Mouse (Mus musculus): ENCODE results near the gene Jup.

The Jup gene

DNA sequence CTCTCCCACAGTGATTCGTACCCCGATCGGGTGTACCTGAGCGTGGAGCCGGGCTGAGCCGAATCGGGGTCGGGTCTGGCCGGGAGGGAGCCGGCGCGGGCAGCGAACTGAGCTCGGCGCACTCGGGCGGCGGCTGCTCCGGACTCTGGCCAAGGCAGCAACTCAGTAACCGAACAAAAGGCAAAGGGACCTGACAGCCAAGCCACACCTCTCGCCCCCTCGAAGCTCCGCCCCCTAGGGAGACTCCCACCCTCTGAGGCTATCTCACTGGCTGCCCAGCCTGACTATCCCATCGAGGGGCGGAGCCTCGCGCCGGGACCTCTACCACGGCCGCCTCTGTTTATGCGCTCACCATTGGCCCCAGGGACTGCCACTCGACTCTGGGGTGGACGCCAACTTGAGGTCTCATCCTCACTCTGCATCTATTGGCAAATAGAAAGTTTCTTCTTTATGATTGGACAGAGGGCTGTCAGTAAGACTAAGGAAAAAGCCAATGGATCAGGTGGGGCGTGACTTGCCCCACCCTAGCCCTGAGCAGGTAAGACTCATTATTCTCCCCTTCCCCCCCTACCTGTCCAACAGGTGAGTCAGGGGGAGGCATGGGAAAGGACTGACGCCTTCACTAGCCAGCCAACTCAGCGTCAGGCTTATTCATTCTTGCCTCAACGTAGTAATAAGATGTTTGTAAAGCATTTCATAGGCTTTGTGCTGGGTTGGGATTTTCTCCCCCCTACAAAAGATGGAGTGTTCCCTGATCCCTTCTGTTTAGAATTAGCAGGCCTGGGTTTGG, at the start of gene Jup:
Jup (minus strand) TSS at position 164 of the 790 bp plus-strand sequence.
- peak; percentile 100 for DNase-seq

DNA sequence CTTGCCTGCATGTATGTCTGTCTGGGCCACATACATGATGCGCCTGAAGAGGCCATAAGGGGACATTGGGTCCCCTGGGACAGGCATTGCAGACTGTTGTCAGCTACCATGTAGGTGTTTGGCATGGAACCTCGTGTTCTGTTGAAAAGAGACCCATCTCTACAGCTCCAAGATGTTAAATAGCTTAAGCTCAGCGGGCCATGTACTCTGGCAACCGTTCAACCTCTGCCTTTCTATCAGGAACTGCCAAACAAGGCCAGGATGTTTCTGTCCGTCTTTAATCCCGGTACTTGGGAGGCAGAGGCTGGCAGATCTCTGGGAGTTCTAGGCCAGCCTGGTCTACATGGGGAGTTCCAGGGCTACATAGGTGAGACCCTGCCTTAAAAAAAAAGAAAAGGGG, 45.1 kb upstream of the Jup start:
- peak; percentile 38 to 50 for DNase-seq

DNA sequence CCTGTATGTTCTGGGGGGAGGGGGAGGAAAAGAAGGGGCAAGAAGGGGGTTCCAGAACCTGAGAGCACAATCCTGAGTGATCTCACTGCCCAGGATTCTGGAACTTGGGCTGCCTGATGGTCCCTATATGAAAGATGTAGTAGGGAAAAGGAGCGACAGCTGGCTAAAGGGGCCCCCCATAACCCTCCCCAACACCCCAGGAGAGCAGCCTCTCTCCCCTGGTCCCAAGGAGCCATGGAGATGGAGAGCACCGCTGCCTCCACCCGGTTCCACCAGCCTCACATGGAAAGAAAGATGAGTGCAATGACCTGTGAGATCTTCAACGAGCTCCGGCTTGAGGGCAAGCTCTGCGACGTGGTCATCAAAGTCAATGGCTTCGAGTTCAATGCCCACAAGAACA, 44.2 kb upstream of the Jup start, which contains the start of the genes Nt5c3b and Klhl10:
Nt5c3b (minus strand) TSS at position 12 of the 400 bp plus-strand sequence.
Klhl10 (plus strand) TSS at position 121 of the 400 bp plus-strand sequence.
- DNase-seq: no peak

DNA sequence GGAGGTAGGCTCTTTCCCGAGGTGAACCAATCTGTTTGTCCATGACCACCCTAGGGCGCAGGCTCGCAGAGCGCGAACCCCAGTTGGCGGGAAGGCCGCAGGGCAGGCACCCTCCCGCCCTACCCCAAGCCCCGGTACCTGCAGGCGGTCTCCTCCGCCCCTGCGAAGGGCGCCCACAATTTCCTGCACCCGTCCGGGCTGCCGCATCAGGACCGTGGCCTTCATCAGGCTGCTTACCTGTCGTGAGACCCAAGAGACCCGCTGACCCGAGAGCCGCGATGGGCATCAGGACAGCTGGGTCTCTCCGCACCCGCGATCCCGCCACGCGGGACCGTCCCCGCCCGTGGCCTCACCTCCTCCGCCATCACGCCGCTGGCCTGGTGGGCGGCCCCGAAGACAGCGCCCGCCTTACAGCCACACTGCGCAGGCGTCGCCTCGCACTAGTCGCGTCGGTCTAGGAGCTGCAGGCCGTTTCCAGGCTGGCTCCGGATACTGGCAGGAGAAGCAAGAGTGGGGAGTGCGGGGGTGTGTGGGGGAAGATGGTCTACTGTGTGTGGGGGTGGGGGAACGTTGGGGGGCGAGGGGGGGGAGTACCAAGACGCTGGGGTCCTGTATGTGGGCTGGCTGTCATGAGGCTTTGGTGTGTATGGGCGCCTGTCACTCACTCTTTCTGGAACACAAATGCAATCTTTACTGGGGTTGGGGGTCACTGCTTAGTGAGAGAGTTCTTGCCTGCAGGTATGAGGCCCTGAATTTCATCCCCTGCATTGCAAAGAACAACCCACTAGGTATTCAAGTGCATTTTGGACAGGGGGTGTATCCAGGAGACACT, 43.3 kb upstream of the Jup start:
- DNase-seq: peak; percentile 88 to 90

- no peak for DNase-seq
These were observed 40.3 kb upstream of the Jup start for GRCm38 (mm10) chr11:100437901-100438300.

DNA sequence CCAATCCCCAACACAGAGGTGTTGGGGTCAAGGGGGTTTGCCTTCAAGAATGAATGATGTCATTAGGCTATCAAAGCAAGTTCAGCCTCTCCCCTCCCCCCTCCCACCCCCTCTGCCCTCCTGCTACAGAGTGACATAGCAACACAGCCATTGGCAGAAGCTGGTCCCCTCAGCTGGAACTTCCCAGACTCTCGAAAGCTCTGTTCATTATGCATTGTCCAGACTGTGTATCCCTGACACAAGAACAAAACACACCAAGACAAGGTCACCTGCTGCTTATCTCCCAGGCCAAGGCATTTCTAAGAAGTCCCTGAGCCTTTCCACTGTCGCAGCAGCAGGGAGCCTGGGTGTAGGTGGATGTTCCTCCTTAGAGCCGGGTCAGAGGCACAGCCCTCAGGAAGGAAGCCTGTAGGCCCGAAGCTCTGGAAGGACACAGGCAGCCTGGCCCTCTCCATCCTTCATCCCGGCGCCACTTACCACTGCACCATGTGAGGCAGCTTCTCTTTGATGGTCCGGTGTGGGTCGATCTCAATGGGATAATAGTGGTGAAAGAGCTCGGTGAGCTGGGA, 38.2 kb upstream of the Jup start:
- no peak for DNase-seq

DNA sequence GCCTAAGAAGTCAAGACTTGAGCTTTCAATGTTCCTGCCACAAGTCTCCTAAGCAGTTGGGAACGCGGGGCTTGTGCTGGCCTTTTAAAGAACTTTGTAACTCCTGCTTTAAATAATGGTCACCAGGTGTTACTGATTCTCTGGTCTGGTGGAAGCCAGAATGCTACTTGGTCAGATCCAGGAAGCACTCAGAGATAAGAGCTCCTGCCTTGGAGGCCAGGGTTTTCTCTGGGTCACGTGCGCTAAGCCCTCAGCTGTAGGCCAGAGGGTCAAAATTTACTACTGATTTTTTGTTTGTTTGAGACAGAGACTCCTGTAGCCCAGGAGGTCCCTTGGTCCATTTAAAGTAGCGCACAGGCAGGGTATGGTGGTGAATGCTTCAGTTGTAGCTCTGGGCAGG, 34.4 kb upstream of the Jup start:
- no peak for DNase-seq

DNA sequence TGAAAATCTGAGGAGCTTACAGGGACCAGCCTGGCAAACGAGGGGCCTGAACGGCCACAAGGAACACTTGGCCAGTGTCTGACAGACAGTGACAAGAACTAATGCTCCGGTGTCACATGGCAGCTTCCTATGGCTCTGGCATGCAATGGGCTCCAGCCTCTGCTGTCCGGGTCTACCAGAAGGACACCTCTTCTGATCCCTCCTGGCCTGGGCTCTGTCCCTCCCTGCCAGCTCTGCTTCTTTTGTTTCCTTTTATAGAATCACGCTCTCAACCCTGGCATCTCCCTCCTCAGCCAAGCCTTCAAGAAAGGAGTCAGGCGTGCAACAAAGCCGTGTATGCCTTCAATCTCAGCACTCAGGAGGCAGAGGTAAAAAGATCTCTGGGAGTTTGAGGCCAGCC, 32.5 kb upstream of the Jup start:
- DNase-seq: peak in 1 of 2 experiments; percentile 42

DNA sequence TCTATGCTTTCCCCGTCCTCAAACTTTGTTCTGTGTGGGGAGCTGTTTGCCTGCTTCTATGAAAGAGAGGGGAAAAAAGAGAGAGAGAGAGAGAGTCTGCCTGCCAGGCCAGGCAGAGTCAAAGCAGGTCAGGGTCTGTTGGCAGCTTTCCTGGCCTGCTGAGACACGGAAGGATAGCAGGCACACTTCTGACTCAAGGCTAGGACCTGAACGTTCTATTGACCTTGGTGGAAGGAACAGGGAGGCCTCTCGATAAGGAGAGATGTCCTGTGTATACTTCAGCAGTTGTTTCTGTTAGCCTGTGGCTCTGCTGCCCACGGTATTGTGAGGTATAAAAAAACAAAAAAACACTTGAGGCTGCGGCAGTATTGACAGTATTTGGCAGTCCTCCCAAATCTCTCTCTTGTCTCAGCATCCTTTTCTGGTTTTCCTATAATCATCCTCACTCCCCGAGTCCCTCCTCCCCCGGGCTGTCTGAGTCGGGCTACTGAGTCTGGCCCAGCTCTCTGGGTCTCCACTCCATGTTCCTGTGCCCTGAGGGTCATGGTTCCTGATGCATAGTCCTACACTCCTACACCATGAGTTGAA, 31.1 kb upstream of the Jup start:
- peak; percentile 67 to 72 for DNase-seq

DNA sequence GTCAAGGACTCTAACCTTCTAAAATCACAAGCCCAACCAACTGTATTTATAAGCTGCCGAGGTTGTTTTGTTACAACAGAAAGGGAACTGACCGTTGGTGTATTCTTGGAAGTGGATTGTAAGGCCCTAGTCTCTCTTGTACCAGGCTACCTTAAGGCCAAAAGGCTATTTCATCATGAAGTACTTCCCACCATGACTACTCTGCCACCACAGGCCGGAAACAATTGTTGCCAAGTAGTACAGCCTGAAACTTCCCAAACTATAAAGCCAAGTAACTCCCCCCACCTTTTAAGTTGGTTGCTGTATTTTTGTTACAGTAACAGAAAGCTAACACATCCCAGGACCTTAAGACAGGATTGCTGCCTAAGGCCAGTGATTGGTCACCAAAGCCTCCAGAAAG, 29.3 kb upstream of the Jup start:
- DNase-seq: no peak

DNA sequence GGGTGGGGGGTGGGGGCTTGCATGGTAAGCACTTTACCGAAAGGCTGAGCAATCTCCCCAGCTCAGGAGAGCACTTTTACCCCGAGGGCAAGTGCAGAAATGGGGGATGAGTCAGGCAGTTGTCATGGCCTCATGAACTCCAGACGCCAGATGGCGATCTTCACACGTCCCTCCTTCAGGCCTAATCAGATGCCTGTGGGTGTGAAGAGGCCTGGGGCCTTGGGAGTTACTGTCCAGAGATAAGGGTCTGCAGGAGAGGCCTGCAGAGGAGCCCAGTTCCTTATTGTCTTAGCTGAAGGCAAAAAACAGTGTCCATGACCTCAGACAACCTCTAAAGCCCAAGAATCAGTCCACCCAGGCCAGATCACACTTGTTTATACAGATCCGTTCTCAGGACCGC, 28.3 kb upstream of the Jup start:
- DNase-seq: peak; percentile 85 to 88

- no peak for DNase-seq
These were observed 26.3 kb upstream of the Jup start for GRCm38 (mm10) chr11:100423836-100424235.

DNA sequence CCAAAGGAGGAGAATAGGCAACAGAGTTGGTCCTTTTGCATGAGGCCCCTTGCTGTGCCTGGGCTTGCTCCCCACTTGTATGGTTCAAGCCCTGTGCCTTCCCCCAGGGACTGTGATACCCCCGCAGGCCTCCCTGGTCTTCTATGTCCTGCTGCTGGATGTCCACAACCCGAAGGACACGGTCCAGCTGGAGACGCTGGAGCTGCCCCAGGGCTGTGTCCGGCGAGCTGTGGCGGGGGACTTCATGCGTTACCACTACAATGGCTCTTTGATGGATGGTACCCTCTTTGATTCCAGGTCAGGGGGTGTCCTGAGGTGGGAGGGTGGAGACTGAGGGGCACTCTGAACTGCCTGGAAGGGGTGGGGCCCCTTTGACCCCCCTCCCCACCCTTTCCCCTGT, 24.0 kb upstream of the Jup start:
- no peak for DNase-seq

- DNase-seq: no peak
These were observed 17.6 kb upstream of the Jup start, which contains the start of gene Fkbp10 for GRCm38 (mm10) chr11:100414914-100415822. Fkbp10 (plus strand) TSS chr11:100415697.

GRCm38 (mm10) chr11:100414021-100414913, 16.7 kb upstream of the Jup start, which contains the start of gene P3h4:
P3h4 (minus strand) TSS chr11:100414836.
- DNase-seq: peak; percentile 89 to 91

GRCm38 (mm10) chr11:100413541-100413940, 16.0 kb upstream of the Jup start:
- DNase-seq: no peak

GRCm38 (mm10) chr11:100411736-100412135, 14.2 kb upstream of the Jup start:
- no peak for DNase-seq

DNA sequence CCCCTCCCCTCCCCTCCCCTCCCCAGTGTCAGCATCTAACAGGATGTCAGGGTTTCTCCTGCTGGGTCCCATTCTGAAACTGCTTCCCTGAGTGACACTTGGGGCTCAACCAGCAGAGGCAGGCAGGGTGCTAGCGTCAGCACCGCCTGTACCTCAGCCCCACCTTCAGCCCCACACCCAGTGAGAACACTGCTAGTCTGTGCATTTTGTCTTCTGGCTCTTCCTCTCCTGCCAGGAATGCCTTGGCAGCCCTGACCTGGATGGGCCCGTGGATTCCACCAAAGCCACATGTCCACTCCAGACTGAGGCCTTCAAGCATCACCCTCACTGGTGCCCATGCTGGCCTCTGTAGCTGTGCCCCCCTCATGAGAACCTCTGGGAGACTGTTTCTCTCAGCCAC, 12.1 kb upstream of the Jup start:
- DNase-seq: peak in 1 of 2 experiments; percentile 46

DNA sequence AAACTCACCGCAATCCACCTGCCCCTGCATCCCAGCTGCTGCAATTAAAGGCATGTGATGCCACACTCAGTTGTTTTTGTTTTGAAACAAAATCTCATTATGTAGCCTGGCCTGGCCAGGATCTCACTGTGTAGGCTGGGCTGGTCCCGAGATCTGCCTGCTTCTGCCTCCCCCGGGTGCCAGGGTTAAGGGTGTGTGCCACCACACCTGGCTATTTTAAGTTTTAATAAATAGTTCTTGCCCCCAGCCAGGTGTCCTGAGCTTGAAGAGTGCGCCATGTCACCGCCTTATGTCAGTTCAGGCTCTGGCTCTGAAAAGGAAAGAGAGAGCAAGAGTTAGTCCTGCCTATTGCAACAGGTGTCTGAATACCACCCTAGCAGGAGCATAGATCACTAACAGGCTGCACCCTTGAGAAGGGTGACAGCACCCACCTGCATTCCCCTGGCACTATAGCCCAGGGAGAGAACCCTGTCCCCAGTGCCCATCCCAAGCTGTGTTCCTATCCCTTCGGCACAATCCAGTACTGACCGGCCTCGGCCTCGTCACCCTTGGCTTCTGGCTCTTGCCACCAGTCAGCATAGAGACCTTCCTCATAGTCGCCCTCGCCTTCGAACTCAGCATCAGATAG, 11.4 kb upstream of the Jup start:
- DNase-seq: no peak
